Mouse (Mus musculus) lung, postnatal 0 days (tissue): ENCODE measurements at regions not wholly inside any gene's neighbourhood (a gene's known extent, or its start where the extent isn't known, plus 50 kb on each side); places are given as distances from the start of the nearest gene placed in this dataset.

Experiments
- ATAC-seq: fragments of 200-750 bp; cut with Nextera tagmentation; 2 replicates; pipeline ENCODE4 v1.8.0; 2017; ENCODE audit warnings: moderate library complexity
- DNase-seq: peaks from one replicate; pipeline ENCODE4 v3.0.0-alpha.2; 2016; ENCODE audit warnings: low spot score
- H3K27ac ChIP-seq: fragments of 300-500 bp; sonication (generic); 2 replicates; pipeline ENCODE4 v1.5.1; 2014; ENCODE audit warnings: antibody characterized with exemption, mild to moderate bottlenecking, low read length, mixed read lengths
- H3K27me3 ChIP-seq: fragments of 300-500 bp; sonication (generic); replicated peaks from 2 replicates; pipeline ENCODE4 v1.6.1; 2014; ENCODE audit warnings: low read length, mixed read lengths; ENCODE audit not compliant: insufficient read depth
- H3K36me3 ChIP-seq: fragments of 300-500 bp; sonication (generic); 2 replicates; pipeline ENCODE4 v1.6.1; 2014; ENCODE audit warnings: low read length, mixed read lengths; ENCODE audit not compliant: insufficient read depth
- H3K4me1 ChIP-seq: fragments of 300-500 bp; sonication (generic); 2 replicates; pipeline ENCODE4 v1.6.1; 2014; ENCODE audit warnings: antibody characterized with exemption, low read depth, low read length, mixed read lengths; ENCODE audit not compliant: insufficient read depth
- H3K4me2 ChIP-seq: fragments of 300-500 bp; sonication (generic); replicated peaks from 2 replicates; pipeline ENCODE4 v1.6.1; 2014; ENCODE audit warnings: low read depth, mild to moderate bottlenecking, low read length, moderate library complexity, mixed read lengths
- H3K4me3 ChIP-seq: fragments of 300-500 bp; sonication (generic); 2 replicates; pipeline ENCODE4 v1.5.1; 2014; ENCODE audit warnings: low read depth, low read length
- H3K9ac ChIP-seq: fragments of 300-500 bp; sonication (generic); replicated peaks from 2 replicates; pipeline ENCODE4 v1.6.1; 2014; ENCODE audit warnings: low read depth, mild to moderate bottlenecking
- H3K9me3 ChIP-seq: fragments of 300-500 bp; sonication (generic); 2 replicates; pipeline ENCODE4 v1.6.1; 2016; ENCODE audit warnings: low read length, mixed read lengths
- CTCF ChIP-seq: IDR thresholded peaks from 2 replicates; pipeline ENCODE4 v1.5.1; 2016; ENCODE audit warnings: antibody characterized with exemption, mild to moderate bottlenecking
- EP300 ChIP-seq: IDR thresholded peaks from 2 replicates; pipeline ENCODE4 v1.6.1; 2016; ENCODE audit warnings: antibody characterized with exemption, mild to moderate bottlenecking, control low read depth
- WGBS: fragments of 180-500 bp; shearing (Covaris S2); extraction: QIAGEN DNeasy Blood & Tissue Kit; methylation state at CpG from one replicate; pipeline ENCODE4 v1.1.7; 2014; 5-methylcytosine and 5-hydroxymethylcytosine counted together

- H3K9me3 ChIP-seq, result no peaks in the 10 kb centered on the region
- DNase-seq, result no peak
- no peak overlapping the region for H3K4me2 ChIP-seq
- no peak overlapping the region for H3K9ac ChIP-seq
- H3K27me3 ChIP-seq, result no peaks in the 10 kb centered on the region
- no peak for ATAC-seq
- no peaks in the 10 kb centered on the region for H3K36me3 ChIP-seq
- H3K4me3 ChIP-seq, result no peak overlapping the region
- 80% methylated on average over 6 of the region's 6 CpGs for WGBS
- H3K27ac ChIP-seq, result no peak overlapping the region
- H3K4me1 ChIP-seq, result no peaks in the 10 kb centered on the region
- TF ChIP-seq CTCF, result no peak
- no peak for TF ChIP-seq EP300
Measured at GRCm38 (mm10) chr15:13304562-13304961, 131.1 kb upstream of the Cdh6 start.

- ATAC-seq, result no peak
Measured at GRCm38 (mm10) chr15:13303456-13303855, 130.0 kb upstream of the Cdh6 start.

DNA sequence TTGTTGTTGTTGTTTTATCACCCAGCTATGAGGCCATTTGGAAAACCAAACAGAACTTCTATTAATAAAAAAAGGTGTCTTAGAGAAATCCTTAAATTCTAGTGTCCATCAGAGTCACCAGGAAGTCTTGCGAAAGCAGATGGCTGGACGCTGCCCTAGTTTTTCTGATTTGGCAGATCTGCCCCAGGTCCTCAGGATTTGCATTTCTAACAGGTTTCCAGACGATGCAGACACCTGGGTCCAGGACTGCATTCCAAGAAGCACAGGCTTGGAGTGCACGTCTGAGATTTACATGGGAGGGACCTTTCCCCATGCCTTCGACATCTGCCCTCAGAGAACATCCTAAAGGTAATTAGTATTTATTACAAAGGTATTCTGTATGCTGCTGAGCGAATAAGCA, 129.2 kb upstream of the Cdh6 start:
- H3K9ac ChIP-seq, result no peak overlapping the region
- DNase-seq, result no peak
- TF ChIP-seq CTCF (no peak), EP300 (no peak)
- no peaks in the 10 kb centered on the region for H3K9me3 ChIP-seq
- H3K4me3 ChIP-seq, result no peak overlapping the region
- WGBS, result 73% methylated on average over 6 of the region's 6 CpGs
- no peaks in the 10 kb centered on the region for H3K36me3 ChIP-seq
- H3K4me2 ChIP-seq, result no peak overlapping the region
- no peak for ATAC-seq
- no peak overlapping the region for H3K27ac ChIP-seq
- H3K4me1 ChIP-seq, result no peaks in the 10 kb centered on the region
- H3K27me3 ChIP-seq, result no peaks in the 10 kb centered on the region

More at GRCm38 (mm10) chr15:13303456-13303855, 130.0 kb upstream of the Cdh6 start:
- WGBS, result 66% methylated on average over 7 of the region's 7 CpGs
- no peak for DNase-seq
- TF ChIP-seq EP300, result no peak
- no peak for TF ChIP-seq CTCF
- Histone ChIP-seq H3K9me3 (no peaks in the 10 kb centered on the region), H3K36me3 (no peaks in the 10 kb centered on the region), H3K4me2 (no peak overlapping the region), H3K4me1 (no peaks in the 10 kb centered on the region), H3K27me3 (no peaks in the 10 kb centered on the region), H3K27ac (no peak overlapping the region), H3K4me3 (no peak overlapping the region), H3K9ac (no peak overlapping the region)

DNA sequence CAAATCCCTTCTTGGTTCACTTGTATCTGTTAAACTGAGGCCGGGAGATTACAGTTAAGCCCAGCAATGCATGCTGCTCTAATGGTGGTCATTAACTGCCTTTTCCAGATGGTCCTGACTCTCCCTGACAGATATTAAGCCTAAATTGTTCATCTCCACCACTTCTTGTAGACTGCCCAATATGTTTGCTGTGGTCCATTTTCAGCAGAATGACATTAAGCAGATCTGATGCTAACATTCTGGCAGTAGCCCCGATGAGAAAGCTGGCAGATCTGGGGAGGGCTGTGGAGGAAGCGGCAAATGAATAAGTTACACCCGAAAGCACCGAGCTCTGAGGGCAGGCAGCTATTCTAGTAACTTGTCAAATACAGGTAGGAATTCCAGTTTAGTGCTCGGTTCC, 123.5 kb upstream of the Cdh6 start:
- no peaks in the 10 kb centered on the region for H3K27me3 ChIP-seq
- H3K36me3 ChIP-seq, result no peaks in the 10 kb centered on the region
- H3K4me1 ChIP-seq, result no peaks in the 10 kb centered on the region
- H3K4me3 ChIP-seq, result no peak overlapping the region
- DNase-seq (no peak), ATAC-seq (no peak)
- no peak overlapping the region for H3K4me2 ChIP-seq
- H3K27ac ChIP-seq, result no peak overlapping the region
- H3K9me3 ChIP-seq, result no peaks in the 10 kb centered on the region
- TF ChIP-seq CTCF (no peak), EP300 (no peak)
- 59% methylated on average over 6 of the region's 6 CpGs for WGBS
- H3K9ac ChIP-seq, result no peak overlapping the region

DNA sequence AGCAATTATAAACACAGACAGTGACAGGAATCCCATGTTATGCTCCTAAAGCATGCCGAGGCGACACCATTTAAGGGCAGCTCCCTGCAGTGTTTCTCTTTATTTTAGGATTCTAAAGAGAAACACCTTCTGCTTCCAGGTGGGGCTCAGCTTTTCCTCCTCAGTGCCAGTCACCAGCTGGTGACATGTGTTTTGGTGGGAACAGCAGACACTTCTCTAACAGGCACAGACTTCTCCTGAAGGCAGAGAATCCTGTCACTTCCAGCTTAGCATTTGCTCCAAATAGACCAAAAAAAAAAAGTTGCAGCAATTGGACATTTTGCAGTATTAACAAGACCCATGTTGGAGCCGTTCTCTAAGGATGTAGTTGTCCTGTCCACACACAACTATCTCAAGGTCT, 115.6 kb upstream of the Cdh6 start:
- Histone ChIP-seq H3K9ac (no peak overlapping the region), H3K27me3 (no peaks in the 10 kb centered on the region), H3K4me2 (no peak overlapping the region), H3K9me3 (no peaks in the 10 kb centered on the region), H3K36me3 (no peaks in the 10 kb centered on the region), H3K4me1 (0 out of 2 replicates have a peak, but pooled peaks cover 2% of the 10 kb centered on the region), H3K4me3 (no peak overlapping the region), H3K27ac (no peak overlapping the region)
- 69% methylated on average over 3 of the region's 3 CpGs for WGBS
- TF ChIP-seq CTCF (no peak), EP300 (no peak)
- DNase-seq, result no peak
- ATAC-seq, result no peak

GRCm38 (mm10) chr15:13287878-13288277, 114.4 kb upstream of the Cdh6 start:
- 0 out of 2 replicates have a peak, but pooled peaks cover 2% of the 10 kb centered on the region for H3K4me1 ChIP-seq
- no peak overlapping the region for H3K27ac ChIP-seq
- 69% methylated on average over 11 of the region's 11 CpGs for WGBS
- 0 out of 2 replicates have a peak overlapping the region, but pooled peaks have one; percentile 3 for H3K4me2 ChIP-seq
- H3K9ac ChIP-seq, result no peak overlapping the region
- ATAC-seq (no peak), DNase-seq (no peak)
- no peaks in the 10 kb centered on the region for H3K27me3 ChIP-seq
- TF ChIP-seq CTCF (no peak), EP300 (no peak)
- no peaks in the 10 kb centered on the region for H3K36me3 ChIP-seq
- H3K9me3 ChIP-seq, result no peaks in the 10 kb centered on the region
- no peak overlapping the region for H3K4me3 ChIP-seq

- no peak overlapping the region for H3K4me2 ChIP-seq
- H3K36me3 ChIP-seq, result no peaks in the 10 kb centered on the region
- H3K9ac ChIP-seq, result no peak overlapping the region
- no peak for TF ChIP-seq CTCF
- no peak for TF ChIP-seq EP300
- DNase-seq, result peak; percentile 51
- H3K9me3 ChIP-seq, result no peaks in the 10 kb centered on the region
- no peak overlapping the region for H3K4me3 ChIP-seq
- 26% methylated on average over 3 of the region's 3 CpGs for WGBS
- ATAC-seq, result peak; percentile 38; the same call in 1 of the 2 replicates
- 0 out of 2 replicates have a peak, but pooled peaks cover 2% of the 10 kb centered on the region for H3K4me1 ChIP-seq
- H3K27ac ChIP-seq, result no peak overlapping the region
- H3K27me3 ChIP-seq, result no peaks in the 10 kb centered on the region
Measured at GRCm38 (mm10) chr15:13285355-13285754, 111.9 kb upstream of the Cdh6 start.
